Mouse (Mus musculus) B cell, adult 2 months (primary cell): Measurements from ENCODE around the gene Pgap2.

Experiments used
- DNase-seq, 2 experiments: peaks; one replicate each; pipeline ENCODE4 v3.0.0; 2022

Pgap2 gene

DNA sequence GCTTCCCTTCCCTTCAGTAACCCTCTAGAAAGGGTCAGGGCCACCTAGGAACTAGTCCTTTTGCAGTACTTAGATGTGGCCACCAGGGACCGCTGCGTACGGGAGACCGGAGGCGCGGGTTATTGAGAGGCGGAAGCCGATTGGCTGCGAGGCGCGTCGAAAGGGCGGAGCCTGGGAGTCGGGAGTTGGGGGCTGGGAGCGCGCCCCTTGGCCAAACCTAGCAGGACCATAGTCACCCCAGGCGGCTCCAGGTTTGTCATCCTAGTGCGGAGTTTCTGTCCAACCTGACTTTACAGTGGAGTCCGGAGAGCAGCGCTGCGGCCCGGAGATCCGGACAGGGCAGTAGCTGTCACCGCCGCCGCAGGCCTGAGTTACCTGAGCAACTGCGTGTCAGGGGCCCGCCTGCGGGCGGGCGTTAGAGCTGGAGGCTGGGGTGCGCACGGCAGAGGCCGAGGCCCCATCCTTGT lies 57.1 kb downstream of the Pgap2 start:
- DNase-seq, result peak; percentile 94 to 96

DNA sequence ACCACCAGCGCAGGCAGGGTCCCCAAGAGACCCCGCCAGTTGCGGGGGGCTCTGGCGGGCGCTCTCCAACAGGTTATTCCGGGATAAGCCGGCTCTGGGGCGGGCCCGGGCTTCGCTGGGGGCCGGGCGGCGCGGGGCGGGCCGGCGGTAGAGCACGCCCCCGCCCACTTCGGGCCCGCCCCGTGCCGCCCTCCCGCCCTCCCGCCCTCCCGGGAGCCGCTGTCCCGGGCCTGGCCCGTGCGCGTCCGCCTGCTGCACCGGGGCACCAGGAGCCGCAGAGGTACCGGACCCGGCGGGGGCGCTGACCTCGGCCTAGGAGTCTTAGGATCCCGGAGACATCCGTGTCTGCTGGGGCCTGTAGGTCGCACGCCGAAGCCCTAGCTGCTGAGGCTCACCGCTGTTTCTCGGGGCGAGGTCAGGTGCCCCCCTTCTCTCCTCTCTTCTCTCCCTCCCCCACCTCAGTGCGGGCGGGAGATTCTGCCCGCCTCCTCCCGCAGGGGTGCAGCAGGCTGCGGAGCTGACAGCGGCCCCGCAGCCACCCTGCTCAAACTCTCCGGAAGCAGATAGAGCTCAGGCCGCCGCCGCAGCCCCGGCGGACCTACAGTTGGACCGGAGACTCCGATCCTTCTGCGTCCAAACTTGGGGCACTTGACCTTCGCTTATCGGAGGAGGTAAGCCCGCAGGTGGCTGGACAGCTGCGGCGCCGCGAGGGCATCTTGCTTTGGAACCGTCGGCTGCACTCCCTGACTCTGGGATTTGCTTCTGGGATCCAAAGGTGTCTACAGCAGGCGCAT lies 57.8 kb downstream of the Pgap2 start, which contains the start of gene Stim1:
Gene Stim1 (plus strand): TSS at position 206 of the 794 bp plus-strand sequence.
- peak; percentile 71 to 72 for DNase-seq

DNA sequence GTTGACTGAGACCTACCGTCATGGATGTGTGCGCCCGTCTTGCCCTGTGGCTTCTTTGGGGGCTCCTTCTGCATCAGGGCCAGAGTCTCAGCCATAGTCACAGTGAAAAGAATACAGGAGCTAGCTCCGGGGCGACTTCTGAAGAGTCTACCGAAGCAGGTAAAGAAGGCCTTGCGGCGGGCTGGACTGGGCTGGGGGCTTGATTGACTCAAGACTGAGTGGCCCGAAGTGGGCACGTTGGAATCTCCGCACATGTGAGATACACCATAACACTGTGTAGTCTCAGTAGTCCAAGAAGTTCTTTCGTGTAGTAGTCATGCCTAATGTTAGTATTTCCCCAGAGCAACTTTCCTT lies 58.4 kb downstream of the Pgap2 start:
- DNase-seq, result peak in 1 of 2 experiments; percentile 32

DNA sequence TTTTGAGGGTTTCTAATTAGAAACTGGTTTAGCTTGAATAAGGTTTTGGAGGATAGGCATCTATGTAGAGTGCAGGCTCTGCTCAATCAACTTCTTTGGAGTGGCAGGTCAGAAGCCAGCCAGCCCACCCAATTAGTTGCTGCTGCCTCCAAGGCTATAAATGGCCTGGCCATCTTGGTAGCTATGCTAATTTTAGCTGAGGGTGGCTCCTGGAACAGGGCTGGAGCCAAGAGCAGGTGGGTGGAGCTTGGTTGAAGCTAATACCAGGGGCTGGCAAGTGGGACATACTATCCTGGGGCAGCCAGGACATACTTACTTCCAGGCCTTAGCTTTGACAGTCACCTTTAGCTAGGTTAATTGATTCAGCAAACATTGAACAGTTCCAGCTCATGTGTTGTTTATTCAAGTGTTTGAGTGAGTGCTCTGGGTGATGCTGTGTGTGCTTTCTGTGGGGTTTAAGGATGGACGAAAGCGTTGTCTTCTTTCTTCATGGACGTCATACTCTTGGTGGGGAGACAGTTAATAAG lies 62.5 kb downstream of the Pgap2 start:
- no peak for DNase-seq

DNA sequence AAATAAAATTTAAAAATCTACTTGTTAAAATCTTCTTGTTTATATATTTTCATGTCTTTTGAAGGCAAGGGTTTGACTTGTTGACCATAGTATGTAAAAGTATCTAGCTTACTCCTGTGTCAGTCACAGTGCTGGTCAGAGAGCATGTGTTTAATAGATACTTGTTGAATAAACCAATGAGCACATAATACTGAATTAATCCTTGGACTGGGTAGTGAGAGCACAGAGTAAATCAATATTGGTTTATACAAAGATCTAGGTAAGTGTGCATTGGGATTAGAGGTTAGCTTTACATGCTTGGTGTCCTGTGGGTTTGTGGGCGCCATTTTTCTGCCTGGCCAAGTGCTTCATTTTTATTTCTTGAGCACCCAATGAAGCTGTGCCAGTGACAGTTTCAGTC lies 71.4 kb downstream of the Pgap2 start:
- no peak for DNase-seq

DNA sequence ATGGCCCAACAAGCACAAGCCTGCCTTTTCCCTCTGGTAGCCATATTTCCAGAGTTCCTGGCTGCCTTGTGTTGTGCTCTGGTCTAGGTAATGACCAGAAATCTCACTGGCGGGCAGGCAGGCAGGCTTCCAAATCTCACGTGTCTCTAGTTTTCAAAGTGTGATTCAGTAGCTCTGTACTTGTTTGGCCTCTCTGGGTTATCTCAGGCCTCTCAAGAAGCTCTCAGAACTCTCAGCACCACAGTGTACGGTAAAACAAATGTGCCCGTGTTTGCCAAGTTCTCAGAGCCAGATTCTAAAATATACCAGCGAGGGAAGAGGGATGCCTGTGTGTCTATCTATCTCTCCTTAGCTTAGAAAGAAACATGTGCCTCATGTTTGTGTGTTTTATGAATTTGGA lies 72.3 kb downstream of the Pgap2 start:
- no peak for DNase-seq
